Mouse (Mus musculus): ENCODE measurements around the gene Tcl1b4. TPM values are rescaled to one million over a fixed set of nuclear protein-coding genes. Genes with fewer than 3 reads are reported as not detected.
A peak's percentile ranks its signal among the peaks of the same experiment; 100 is the strongest.
"Not testable (repeated sequence)": the region's sequence is repeated elsewhere in the genome, so short reads cannot be mapped to it uniquely, and the experiment has no call there.

Tcl1b4 gene
- polyA plus RNA-seq (2016; fragmentation: Nextera tagmentation; extraction: Ambion mirVana) = not detected in 2 replicates

- H3K27me3 ChIP-seq (ENCODE audit: low read depth, poor library complexity, severe bottlenecking); DNase-seq (ENCODE audit: low spot score); H3K36me3 ChIP-seq; H3K27ac ChIP-seq (replicated peaks); H3K4me3 ChIP-seq; H3K9me3 ChIP-seq (replicated peaks): not testable (repeated sequence)
- peaks cover 12% of the 10 kb centered on the region for H3K4me1 ChIP-seq
- 64% methylated on average over 1 of the region's 1 CpGs for WGBS
Measured at GRCm38 (mm10) chr12:105201657-105202056, at the start of gene Tcl1b4. Gene Tcl1b4, plus strand, starts transcription at chr12:105201957.

- WGBS = 87% methylated on average over 4 of the region's 4 CpGs
- not testable (repeated sequence) for H3K27me3 ChIP-seq (ENCODE audit: low read depth, poor library complexity, severe bottlenecking); H3K9me3 ChIP-seq (replicated peaks); H3K36me3 ChIP-seq; DNase-seq (ENCODE audit: low spot score); H3K4me3 ChIP-seq; H3K4me1 ChIP-seq; H3K27ac ChIP-seq (replicated peaks)
Measured at GRCm38 (mm10) chr12:105155286-105155685, 46.5 kb upstream of the Tcl1b4 start.

- no peaks in the 10 kb centered on the region for H3K9me3 ChIP-seq (replicated peaks)
- 84% methylated on average over 6 of the region's 6 CpGs for WGBS
Measured at GRCm38 (mm10) chr12:105158842-105159241, 42.9 kb upstream of the Tcl1b4 start.

GRCm38 (mm10) chr12:105159390-105159789 lies 42.4 kb upstream of the Tcl1b4 start, which contains the start of gene Tcl1b1:
Gene Tcl1b1, plus strand, starts transcription at chr12:105159690.
- no peak for DNase-seq (ENCODE audit: low spot score)
- Histone ChIP-seq H3K36me3 (no peaks in the 10 kb centered on the region), H3K27me3 (ENCODE audit: low read depth, poor library complexity, severe bottlenecking) (no peaks in the 10 kb centered on the region), H3K9me3 (replicated peaks) (no peaks in the 10 kb centered on the region), H3K27ac (replicated peaks) (no peak within 1 kb of the TSS), H3K4me3 (no peak within 1 kb of the TSS), H3K4me1 (no peaks in the 10 kb centered on the region)
- WGBS = 82% methylated on average over 4 of the region's 4 CpGs

More at GRCm38 (mm10) chr12:105158842-105159241, 42.9 kb upstream of the Tcl1b4 start:
- DNase-seq (ENCODE audit: low spot score) = no peak
- no peaks in the 10 kb centered on the region for H3K27me3 ChIP-seq (ENCODE audit: low read depth, poor library complexity, severe bottlenecking)
- H3K36me3 ChIP-seq = no peaks in the 10 kb centered on the region
- H3K4me1 ChIP-seq = no peaks in the 10 kb centered on the region
- no peak overlapping the region for H3K4me3 ChIP-seq
- no peak overlapping the region for H3K27ac ChIP-seq (replicated peaks)

- DNase-seq (ENCODE audit: low spot score) = no peak
- Histone ChIP-seq H3K36me3 (no peaks in the 10 kb centered on the region), H3K4me1 (no peaks in the 10 kb centered on the region), H3K4me3 (no peak overlapping the region), H3K27me3 (ENCODE audit: low read depth, poor library complexity, severe bottlenecking) (no peaks in the 10 kb centered on the region), H3K27ac (replicated peaks) (no peak overlapping the region), H3K9me3 (replicated peaks) (no peaks in the 10 kb centered on the region)
- 73% methylated on average over 3 of the region's 3 CpGs for WGBS
Measured at GRCm38 (mm10) chr12:105166734-105167133, 35.0 kb upstream of the Tcl1b4 start.

GRCm38 (mm10) chr12:105173366-105173765 lies 28.4 kb upstream of the Tcl1b4 start:
- WGBS = 79% methylated on average over 2 of the region's 2 CpGs
- H3K4me1 ChIP-seq = no peaks in the 10 kb centered on the region

GRCm38 (mm10) chr12:105174318-105174717 lies 27.4 kb upstream of the Tcl1b4 start:
- not testable (repeated sequence) for H3K4me1 ChIP-seq; H3K9me3 ChIP-seq (replicated peaks); H3K27me3 ChIP-seq (ENCODE audit: low read depth, poor library complexity, severe bottlenecking); H3K4me3 ChIP-seq; DNase-seq (ENCODE audit: low spot score); H3K27ac ChIP-seq (replicated peaks); H3K36me3 ChIP-seq
- 28% methylated on average over 2 of the region's 2 CpGs for WGBS

More at GRCm38 (mm10) chr12:105173366-105173765, 28.4 kb upstream of the Tcl1b4 start:
- no peaks in the 10 kb centered on the region for H3K27me3 ChIP-seq (ENCODE audit: low read depth, poor library complexity, severe bottlenecking)
- no peak overlapping the region for H3K4me3 ChIP-seq
- H3K9me3 ChIP-seq (replicated peaks) = no peaks in the 10 kb centered on the region
- no peak for DNase-seq (ENCODE audit: low spot score)
- no peak overlapping the region for H3K27ac ChIP-seq (replicated peaks)
- no peaks in the 10 kb centered on the region for H3K36me3 ChIP-seq

GRCm38 (mm10) chr12:105176044-105176443 lies 25.7 kb upstream of the Tcl1b4 start, which contains the start of gene Tcl1b5:
Gene Tcl1b5, plus strand, starts transcription at chr12:105176344.
- H3K36me3 ChIP-seq; H3K27me3 ChIP-seq (ENCODE audit: low read depth, poor library complexity, severe bottlenecking); H3K9me3 ChIP-seq (replicated peaks); DNase-seq (ENCODE audit: low spot score); H3K4me3 ChIP-seq; H3K4me1 ChIP-seq; H3K27ac ChIP-seq (replicated peaks): not testable (repeated sequence)
- WGBS = 73% methylated on average over 3 of the region's 3 CpGs

- H3K27ac ChIP-seq (replicated peaks); H3K9me3 ChIP-seq (replicated peaks): not testable (repeated sequence)
- WGBS = 76% methylated on average over 4 of the region's 4 CpGs
Measured at GRCm38 (mm10) chr12:105181040-105181644, 20.6 kb upstream of the Tcl1b4 start.

GRCm38 (mm10) chr12:105188980-105189379 lies 12.8 kb upstream of the Tcl1b4 start:
- H3K36me3 ChIP-seq; H3K9me3 ChIP-seq (replicated peaks); H3K27ac ChIP-seq (replicated peaks); H3K27me3 ChIP-seq (ENCODE audit: low read depth, poor library complexity, severe bottlenecking); DNase-seq (ENCODE audit: low spot score); H3K4me1 ChIP-seq; H3K4me3 ChIP-seq: not testable (repeated sequence)
- WGBS = 44% methylated on average over 2 of the region's 2 CpGs

More at GRCm38 (mm10) chr12:105181040-105181644, 20.6 kb upstream of the Tcl1b4 start:
- H3K27me3 ChIP-seq (ENCODE audit: low read depth, poor library complexity, severe bottlenecking); H3K4me3 ChIP-seq; DNase-seq (ENCODE audit: low spot score); H3K4me1 ChIP-seq; H3K36me3 ChIP-seq: not testable (repeated sequence)

- WGBS = 95% methylated on average over 6 of the region's 6 CpGs
- DNase-seq (ENCODE audit: low spot score); H3K27ac ChIP-seq (replicated peaks): not testable (repeated sequence)
Measured at GRCm38 (mm10) chr12:105190743-105191142, 11.0 kb upstream of the Tcl1b4 start, which contains the start of gene Tcl1b3. Gene Tcl1b3, plus strand, starts transcription at chr12:105191043.

GRCm38 (mm10) chr12:105199684-105200497 lies 1.9 kb upstream of the Tcl1b4 start:
- H3K36me3 ChIP-seq; H3K9me3 ChIP-seq (replicated peaks); H3K27me3 ChIP-seq (ENCODE audit: low read depth, poor library complexity, severe bottlenecking); H3K4me3 ChIP-seq: not testable (repeated sequence)
- Histone ChIP-seq H3K27ac (replicated peaks) (peak overlapping the region; percentile 80), H3K4me1 (peaks cover 12% of the 10 kb centered on the region)
- DNase-seq (ENCODE audit: low spot score) = peak; percentile 55
- 23% methylated on average over 7 of the region's 7 CpGs for WGBS

More at GRCm38 (mm10) chr12:105190743-105191142, 11.0 kb upstream of the Tcl1b4 start, which contains the start of gene Tcl1b3:
- not testable (repeated sequence) for H3K9me3 ChIP-seq (replicated peaks); H3K4me1 ChIP-seq; H3K27me3 ChIP-seq (ENCODE audit: low read depth, poor library complexity, severe bottlenecking); H3K36me3 ChIP-seq; H3K4me3 ChIP-seq

GRCm38 (mm10) chr12:105207071-105207470 lies 5.3 kb downstream of the Tcl1b4 start:
- Histone ChIP-seq H3K36me3 (no peaks in the 10 kb centered on the region), H3K27ac (replicated peaks) (no peak overlapping the region), H3K9me3 (replicated peaks) (no peaks in the 10 kb centered on the region), H3K4me1 (peaks cover 12% of the 10 kb centered on the region), H3K4me3 (no peak overlapping the region), H3K27me3 (ENCODE audit: low read depth, poor library complexity, severe bottlenecking) (no peaks in the 10 kb centered on the region)
- WGBS = 87% methylated on average over 1 of the region's 1 CpGs
- DNase-seq (ENCODE audit: low spot score) = no peak
